Mouse (Mus musculus) midbrain, embryonic 10.5 days (tissue): ENCODE measurements around the gene Gpn2. TPM values are rescaled to one million over a fixed set of nuclear protein-coding genes. Genes with fewer than 3 reads are reported as not detected.

ENCODE experiments used
- DNase-seq: peaks from one replicate; pipeline ENCODE4 v3.0.0-alpha.2; 2017; ENCODE audit warnings: low spot score
- H3K27ac ChIP-seq: fragments of 300-500 bp; sonication (generic); replicated peaks from 2 replicates; pipeline ENCODE4 v1.5.1; 2016; ENCODE audit warnings: mild to moderate bottlenecking
- H3K27me3 ChIP-seq: fragments of 300-500 bp; sonication (generic); 2 replicates; pipeline ENCODE4 v1.6.1; 2016; ENCODE audit warnings: low read depth, mild to moderate bottlenecking; ENCODE audit not compliant: poor library complexity, severe bottlenecking
- H3K36me3 ChIP-seq: fragments of 300-500 bp; sonication (generic); 2 replicates; pipeline ENCODE4 v1.6.1; 2016; ENCODE audit warnings: mild to moderate bottlenecking, moderate library complexity
- H3K4me1 ChIP-seq: fragments of 300-500 bp; sonication (generic); 2 replicates; pipeline ENCODE4 v1.6.1; 2016
- H3K4me3 ChIP-seq: fragments of 300-500 bp; sonication (generic); 2 replicates; pipeline ENCODE4 v1.5.1; 2016; ENCODE audit warnings: mild to moderate bottlenecking, moderate library complexity
- H3K9me3 ChIP-seq: fragments of 300-500 bp; sonication (generic); replicated peaks from 2 replicates; pipeline ENCODE4 v1.6.1; 2016; ENCODE audit warnings: mild to moderate bottlenecking
- WGBS: fragments of 180-500 bp; shearing (Covaris S2); methylation state at CpG from one replicate; pipeline ENCODE4 v1.1.7; 2016; 5-methylcytosine and 5-hydroxymethylcytosine counted together
- polyA plus RNA-seq: library from polyadenylated mRNA; unstranded; fragments of >200 nt; fragmentation: Nextera tagmentation; extraction: Ambion mirVana; gene quantifications from 2 replicates; pipeline ENCODE4 v1.2.1, GENCODE M21; 2016

Gpn2 gene
- polyA plus RNA-seq, 1 experiment from 2014 or later = 27.9 TPM

GRCm38 (mm10) chr4:133614274-133614761, 30.2 kb downstream of the Gpn2 start:
- Histone ChIP-seq H3K36me3 (peaks cover 77% of the 10 kb centered on the region), H3K4me3 (no peak overlapping the region), H3K4me1 (no peaks in the 10 kb centered on the region; the same call in 1 of the 2 replicates), H3K27me3 (no peaks in the 10 kb centered on the region), H3K27ac (no peak overlapping the region), H3K9me3 (peaks cover 10% of the 10 kb centered on the region)
- no peak for DNase-seq
- 91% methylated on average over 8 of the region's 8 CpGs for WGBS

GRCm38 (mm10) chr4:133615416-133615815, 31.3 kb downstream of the Gpn2 start:
- Histone ChIP-seq H3K4me1 (no peaks in the 10 kb centered on the region; the same call in 1 of the 2 replicates), H3K9me3 (peaks cover 10% of the 10 kb centered on the region), H3K36me3 (peaks cover 76% of the 10 kb centered on the region), H3K27ac (0 out of 2 replicates have a peak overlapping the region, but pooled peaks have one; percentile 13), H3K27me3 (no peaks in the 10 kb centered on the region), H3K4me3 (no peak overlapping the region)
- WGBS = 85% methylated on average over 10 of the region's 10 CpGs
- DNase-seq = no peak

- no peak overlapping the region for H3K27ac ChIP-seq
- no peak for DNase-seq
- H3K9me3 ChIP-seq = no peaks in the 10 kb centered on the region
- H3K36me3 ChIP-seq = peaks cover 68% of the 10 kb centered on the region
- no peak overlapping the region for H3K4me3 ChIP-seq
- 93% methylated on average over 11 of the region's 11 CpGs for WGBS
- no peaks in the 10 kb centered on the region; the same call in 1 of the 2 replicates for H3K4me1 ChIP-seq
- no peaks in the 10 kb centered on the region for H3K27me3 ChIP-seq
Observed at GRCm38 (mm10) chr4:133617936-133618335, 33.8 kb downstream of the Gpn2 start.

GRCm38 (mm10) chr4:133619473-133620136, 35.4 kb downstream of the Gpn2 start:
- WGBS = 76% methylated on average over 4 of the region's 4 CpGs
- no peak overlapping the region for H3K27ac ChIP-seq
- H3K27me3 ChIP-seq = no peaks in the 10 kb centered on the region
- H3K4me1 ChIP-seq = no peaks in the 10 kb centered on the region
- DNase-seq = no peak
- H3K9me3 ChIP-seq = no peaks in the 10 kb centered on the region
- peaks cover 63% of the 10 kb centered on the region for H3K36me3 ChIP-seq
- H3K4me3 ChIP-seq = no peak overlapping the region

GRCm38 (mm10) chr4:133620668-133621067, 36.5 kb downstream of the Gpn2 start:
- 0 out of 2 replicates have a peak, but pooled peaks cover 3% of the 10 kb centered on the region for H3K4me1 ChIP-seq
- H3K27ac ChIP-seq = no peak overlapping the region
- H3K27me3 ChIP-seq = no peaks in the 10 kb centered on the region
- H3K36me3 ChIP-seq = peaks cover 62% of the 10 kb centered on the region
- H3K4me3 ChIP-seq = no peak overlapping the region
- no peaks in the 10 kb centered on the region for H3K9me3 ChIP-seq
- 89% methylated on average over 8 of the region's 8 CpGs for WGBS
- DNase-seq = no peak

DNA sequence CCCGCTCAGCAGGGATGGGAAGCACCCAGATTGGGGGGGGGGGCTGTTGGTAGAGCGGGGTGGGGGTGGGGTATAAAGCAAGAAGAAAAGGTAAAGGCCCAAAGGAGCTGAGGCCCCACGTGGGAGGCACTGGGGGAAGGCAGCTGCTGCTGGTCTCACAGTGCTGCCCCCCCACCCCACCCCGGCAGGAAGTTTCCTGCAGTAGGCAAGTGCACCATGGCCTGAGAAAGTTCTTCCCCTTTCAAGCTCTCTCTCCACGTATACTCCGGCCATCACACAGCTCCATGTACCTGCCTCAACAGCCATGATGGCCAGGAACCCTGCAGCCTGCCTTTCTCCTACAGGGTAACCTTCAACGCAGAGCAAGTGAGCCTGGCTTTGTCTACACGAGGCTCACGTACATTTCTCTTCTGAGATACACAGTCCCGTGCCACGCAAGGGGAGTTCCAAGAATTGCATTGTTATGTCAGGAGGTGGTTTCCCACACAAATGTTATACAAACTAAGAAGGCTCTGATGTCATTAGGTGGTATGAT, 38.1 kb downstream of the Gpn2 start:
- Histone ChIP-seq H3K9me3 (no peaks in the 10 kb centered on the region), H3K36me3 (peaks cover 69% of the 10 kb centered on the region), H3K4me1 (peaks cover 15% of the 10 kb centered on the region; the same call in 1 of the 2 replicates), H3K27ac (no peak overlapping the region), H3K4me3 (no peak overlapping the region), H3K27me3 (no peaks in the 10 kb centered on the region)
- DNase-seq = no peak
- 79% methylated on average over 11 of the region's 11 CpGs for WGBS

GRCm38 (mm10) chr4:133624830-133625229, 40.7 kb downstream of the Gpn2 start:
- H3K9me3 ChIP-seq = no peaks in the 10 kb centered on the region
- no peak overlapping the region for H3K4me3 ChIP-seq
- H3K36me3 ChIP-seq = peaks cover 57% of the 10 kb centered on the region
- peaks cover 15% of the 10 kb centered on the region; the same call in 1 of the 2 replicates for H3K4me1 ChIP-seq
- DNase-seq = no peak
- no peaks in the 10 kb centered on the region for H3K27me3 ChIP-seq
- no peak overlapping the region for H3K27ac ChIP-seq
- 88% methylated on average over 7 of the region's 7 CpGs for WGBS

DNA sequence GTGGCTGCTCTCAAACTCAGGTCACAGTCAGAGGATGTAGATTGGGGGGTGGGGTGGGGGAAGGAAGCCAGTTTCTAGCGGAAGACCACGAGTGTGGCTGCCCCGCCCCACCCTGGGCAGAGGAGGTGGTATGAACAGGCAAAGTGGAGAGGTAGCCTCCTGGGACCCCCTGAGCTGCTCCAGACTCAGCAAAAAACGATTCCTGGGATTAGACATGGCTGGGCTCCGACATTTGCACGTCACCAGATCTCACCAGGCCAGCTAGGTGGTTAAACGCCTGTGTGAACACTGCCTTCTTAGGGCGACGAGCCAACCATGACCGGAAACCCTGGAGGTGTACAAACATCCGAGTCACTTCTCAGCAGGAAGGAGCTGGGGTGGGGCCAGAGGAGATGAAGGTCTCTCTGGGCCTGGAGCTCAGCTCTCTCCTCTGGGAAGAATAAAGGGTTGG, 41.5 kb downstream of the Gpn2 start:
- peaks cover 15% of the 10 kb centered on the region; the same call in 1 of the 2 replicates for H3K4me1 ChIP-seq
- no peak overlapping the region for H3K4me3 ChIP-seq
- 52% methylated on average over 11 of the region's 11 CpGs for WGBS
- H3K36me3 ChIP-seq = peaks cover 52% of the 10 kb centered on the region
- no peaks in the 10 kb centered on the region for H3K9me3 ChIP-seq
- no peak for DNase-seq
- peak overlapping the region; percentile 28; the same call in 1 of the 2 replicates for H3K27ac ChIP-seq
- no peaks in the 10 kb centered on the region for H3K27me3 ChIP-seq

DNA sequence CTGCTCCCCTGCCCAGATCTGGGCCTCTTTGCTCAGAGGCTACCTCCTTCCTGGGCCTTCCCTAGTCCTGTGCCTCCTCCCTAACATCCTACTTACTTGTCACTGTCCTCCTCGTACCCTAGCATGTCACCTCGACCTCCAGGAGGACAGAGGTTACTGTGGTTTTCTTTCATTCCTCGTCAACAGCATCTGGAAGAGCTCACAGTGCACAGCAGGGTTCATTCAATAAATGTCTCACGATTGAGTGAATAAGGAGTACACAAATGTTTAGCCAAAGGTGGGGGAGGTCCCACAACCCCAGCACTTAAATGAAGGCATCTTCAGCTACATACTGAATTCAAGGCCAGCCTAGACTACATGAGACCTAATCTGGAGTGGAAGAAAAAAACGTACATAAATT, 42.1 kb downstream of the Gpn2 start:
- Histone ChIP-seq H3K27me3 (no peaks in the 10 kb centered on the region), H3K27ac (peak overlapping the region; percentile 23; the same call in 1 of the 2 replicates), H3K4me1 (peaks cover 20% of the 10 kb centered on the region), H3K36me3 (peaks cover 46% of the 10 kb centered on the region), H3K4me3 (no peak overlapping the region), H3K9me3 (no peaks in the 10 kb centered on the region)
- no peak for DNase-seq
- WGBS = 47% methylated on average over 5 of the region's 5 CpGs

DNA sequence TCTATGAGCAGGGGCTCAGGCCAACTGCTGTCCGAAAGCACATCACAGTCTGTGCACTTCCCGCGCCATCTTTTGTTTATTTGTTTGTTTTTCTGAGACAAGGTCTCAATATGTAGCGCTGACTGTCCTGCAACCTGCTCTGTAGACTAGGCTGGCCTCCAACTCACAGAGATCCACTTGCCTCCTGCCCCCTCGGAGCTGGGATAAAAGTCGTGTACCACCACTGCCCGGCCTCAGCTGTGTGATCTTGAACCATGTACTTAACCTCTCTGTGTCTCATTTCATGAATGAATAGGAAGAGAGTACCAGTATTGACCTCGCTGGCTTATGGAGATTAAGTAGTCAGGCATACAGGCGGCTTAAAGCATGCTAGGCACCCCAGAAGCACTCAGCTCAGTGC, 42.5 kb downstream of the Gpn2 start:
- no peak for DNase-seq
- H3K27ac ChIP-seq = 0 out of 2 replicates have a peak overlapping the region, but pooled peaks have one; percentile 28
- 87% methylated on average over 9 of the region's 9 CpGs for WGBS
- no peaks in the 10 kb centered on the region for H3K27me3 ChIP-seq
- peaks cover 44% of the 10 kb centered on the region for H3K36me3 ChIP-seq
- H3K4me1 ChIP-seq = peaks cover 24% of the 10 kb centered on the region
- H3K9me3 ChIP-seq = no peaks in the 10 kb centered on the region
- no peak overlapping the region for H3K4me3 ChIP-seq

- peaks cover 42% of the 10 kb centered on the region for H3K36me3 ChIP-seq
- peaks cover 28% of the 10 kb centered on the region for H3K4me1 ChIP-seq
- 0 out of 2 replicates have a peak overlapping the region, but pooled peaks have one; percentile 28 for H3K27ac ChIP-seq
- H3K27me3 ChIP-seq = 0 out of 2 replicates have a peak, but pooled peaks cover 2% of the 10 kb centered on the region
- H3K4me3 ChIP-seq = no peak overlapping the region
- no peaks in the 10 kb centered on the region for H3K9me3 ChIP-seq
- DNase-seq = no peak
- WGBS = 93% methylated on average over 14 of the region's 14 CpGs
Observed at GRCm38 (mm10) chr4:133627039-133627438, 42.9 kb downstream of the Gpn2 start.

GRCm38 (mm10) chr4:133628517-133628916, 44.4 kb downstream of the Gpn2 start:
- Histone ChIP-seq H3K27me3 (0 out of 2 replicates have a peak, but pooled peaks cover 3% of the 10 kb centered on the region), H3K36me3 (peaks cover 36% of the 10 kb centered on the region), H3K27ac (no peak overlapping the region), H3K4me3 (no peak overlapping the region), H3K4me1 (peaks cover 38% of the 10 kb centered on the region), H3K9me3 (no peaks in the 10 kb centered on the region)
- no peak for DNase-seq
- 88% methylated on average over 2 of the region's 2 CpGs for WGBS

DNA sequence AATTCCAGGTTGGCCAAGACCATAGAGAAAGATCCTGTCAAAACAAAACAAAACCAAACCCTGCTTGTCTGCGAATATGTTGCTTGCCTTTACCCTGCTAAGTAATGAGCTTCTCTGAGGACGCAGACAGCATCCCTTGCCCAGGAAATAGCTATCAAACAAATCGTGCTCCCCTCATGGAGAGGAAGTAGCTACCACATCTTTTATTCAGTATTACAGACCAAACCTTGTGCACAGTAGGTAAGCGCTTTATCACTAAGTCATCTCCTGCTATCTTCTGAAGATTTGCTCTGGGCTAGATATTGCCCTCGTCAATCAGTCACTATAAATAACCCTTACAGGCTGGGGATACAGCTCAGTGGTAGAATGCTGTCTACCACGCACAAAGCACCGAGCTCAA, 45.0 kb downstream of the Gpn2 start:
- peaks cover 30% of the 10 kb centered on the region for H3K36me3 ChIP-seq
- H3K9me3 ChIP-seq = no peaks in the 10 kb centered on the region
- DNase-seq = no peak
- peaks cover 43% of the 10 kb centered on the region for H3K4me1 ChIP-seq
- H3K27me3 ChIP-seq = 0 out of 2 replicates have a peak, but pooled peaks cover 3% of the 10 kb centered on the region
- no peak overlapping the region for H3K27ac ChIP-seq
- WGBS = 93% methylated on average over 7 of the region's 7 CpGs
- H3K4me3 ChIP-seq = no peak overlapping the region
